Mouse (Mus musculus) forebrain, embryonic 16.5 days (tissue): ENCODE results near the gene Trp53i13. TPM values are rescaled to one million over a fixed set of nuclear protein-coding genes. Genes with fewer than 3 reads are reported as not detected.

Source experiments
- ATAC-seq: fragments of 200-750 bp; cut with Nextera tagmentation; 2 replicates; pipeline ENCODE4 v1.8.0; 2017; ENCODE audit warnings: mild to moderate bottlenecking, moderate library complexity
- H3K27ac ChIP-seq: fragments of 300-500 bp; sonication (generic); 2 replicates; pipeline ENCODE4 v1.5.1; 2014; ENCODE audit warnings: low read length, control low read depth
- H3K27me3 ChIP-seq: fragments of 300-500 bp; sonication (generic); replicated peaks from 2 replicates; pipeline ENCODE4 v1.6.1; 2014; ENCODE audit warnings: low read length; ENCODE audit not compliant: control insufficient read depth, insufficient read depth
- H3K36me3 ChIP-seq: fragments of 300-500 bp; sonication (generic); 2 replicates; pipeline ENCODE4 v1.6.1; 2014; ENCODE audit not compliant: control insufficient read depth, insufficient read depth
- H3K4me1 ChIP-seq: fragments of 300-500 bp; sonication (generic); replicated peaks from 2 replicates; pipeline ENCODE4 v1.6.1; 2014; ENCODE audit warnings: low read length; ENCODE audit not compliant: control insufficient read depth, insufficient read depth
- H3K4me2 ChIP-seq: fragments of 300-500 bp; sonication (generic); 2 replicates; pipeline ENCODE4 v1.6.1; 2014; ENCODE audit warnings: mild to moderate bottlenecking, low read length, control low read depth
- H3K4me3 ChIP-seq: fragments of 300-500 bp; sonication (generic); replicated peaks from 2 replicates; pipeline ENCODE4 v1.5.1; 2014; ENCODE audit warnings: mild to moderate bottlenecking, low read length, control low read depth
- H3K9ac ChIP-seq: fragments of 300-500 bp; sonication (generic); replicated peaks from 2 replicates; pipeline ENCODE4 v1.6.1; 2014; ENCODE audit warnings: low read depth, low read length, control low read depth
- H3K9me3 ChIP-seq: fragments of 300-500 bp; sonication (generic); 2 replicates; pipeline ENCODE4 v1.6.1; 2016; ENCODE audit warnings: low read length; ENCODE audit not compliant: control insufficient read depth
- WGBS: fragments of 180-500 bp; shearing (Covaris S2); extraction: QIAGEN DNeasy Blood & Tissue Kit; methylation state at CpG from one replicate; pipeline ENCODE4 v1.1.7; 2014; 5-methylcytosine and 5-hydroxymethylcytosine counted together
- polyA plus RNA-seq: library from polyadenylated mRNA; unstranded; fragments of >200 nt; fragmentation: Nextera tagmentation; extraction: Ambion mirVana; gene quantifications from 2 replicates; pipeline ENCODE4 v1.2.1, GENCODE M21; 2015

Gene Trp53i13
- polyA plus RNA-seq, 1 experiment from 2014 or later = 14.9 TPM

GRCm38 (mm10) chr11:77493512-77494343 lies 22.1 kb downstream of the Trp53i13 start, which contains the start of gene Git1:
Gene Git1, plus strand, starts transcription at chr11:77493562.
- H3K4me1 ChIP-seq = peaks cover 47% of the 10 kb centered on the region
- H3K27ac ChIP-seq = peak within 1 kb of the TSS; percentile 95
- peak within 1 kb of the TSS; percentile 94 for H3K4me2 ChIP-seq
- WGBS = under 1% methylated on average over 62 of the region's 74 CpGs
- no peaks in the 10 kb centered on the region for H3K9me3 ChIP-seq
- H3K9ac ChIP-seq = peak within 1 kb of the TSS; percentile 88
- no peak for ATAC-seq
- no peaks in the 10 kb centered on the region for H3K27me3 ChIP-seq
- no peaks in the 10 kb centered on the region for H3K36me3 ChIP-seq
- H3K4me3 ChIP-seq = peak within 1 kb of the TSS; percentile 71

- H3K36me3 ChIP-seq = no peaks in the 10 kb centered on the region
- peak overlapping the region; percentile 87 for H3K27ac ChIP-seq
- no peaks in the 10 kb centered on the region for H3K9me3 ChIP-seq
- 0% methylated on average over 27 of the region's 32 CpGs for WGBS
- peak overlapping the region; percentile 88 for H3K9ac ChIP-seq
- H3K4me3 ChIP-seq = peak overlapping the region; percentile 71
- H3K4me1 ChIP-seq = peaks cover 53% of the 10 kb centered on the region
- ATAC-seq = peak; percentile 76
- peak overlapping the region; percentile 94 for H3K4me2 ChIP-seq
- no peaks in the 10 kb centered on the region for H3K27me3 ChIP-seq
These were observed 22.9 kb downstream of the Trp53i13 start for GRCm38 (mm10) chr11:77492911-77493332.

- Histone ChIP-seq H3K4me2 (peak overlapping the region; percentile 94), H3K27me3 (no peaks in the 10 kb centered on the region), H3K36me3 (no peaks in the 10 kb centered on the region), H3K4me3 (peak overlapping the region; percentile 71), H3K4me1 (peaks cover 58% of the 10 kb centered on the region), H3K9ac (peak overlapping the region; percentile 88), H3K9me3 (no peaks in the 10 kb centered on the region), H3K27ac (peak overlapping the region; percentile 95)
- no peak for ATAC-seq
- WGBS = under 1% methylated on average over 13 of the region's 18 CpGs
These were observed 23.4 kb downstream of the Trp53i13 start for GRCm38 (mm10) chr11:77492311-77492871.

- Histone ChIP-seq H3K4me2 (peak overlapping the region; percentile 94), H3K27me3 (no peaks in the 10 kb centered on the region), H3K36me3 (no peaks in the 10 kb centered on the region), H3K4me3 (peak overlapping the region; percentile 71), H3K27ac (peak overlapping the region; percentile 95), H3K9ac (peak overlapping the region; percentile 88), H3K9me3 (no peaks in the 10 kb centered on the region), H3K4me1 (peaks cover 63% of the 10 kb centered on the region)
- peak; percentile 61 for ATAC-seq
- under 1% methylated on average over 23 of the region's 23 CpGs for WGBS
These were observed 24.1 kb downstream of the Trp53i13 start for GRCm38 (mm10) chr11:77491502-77492291.

DNA sequence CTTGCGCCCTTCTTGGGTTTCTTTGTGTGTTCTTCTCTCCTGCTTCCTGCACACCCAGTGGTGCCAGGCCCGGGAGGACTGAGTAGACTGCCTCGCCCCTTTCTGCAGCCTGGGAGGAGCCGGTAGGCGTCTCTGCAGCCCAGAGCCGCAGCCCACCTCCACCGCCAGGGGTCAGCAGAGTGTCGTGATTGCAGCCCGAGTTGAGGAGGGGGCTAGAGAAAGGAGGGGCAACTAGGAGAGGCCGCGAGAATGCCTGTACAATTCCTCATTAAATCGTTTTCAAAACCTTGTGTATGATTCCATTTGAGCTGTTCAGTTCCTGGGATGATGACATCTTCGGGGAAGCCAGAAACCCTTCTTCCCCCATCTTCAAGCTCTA lies 24.7 kb downstream of the Trp53i13 start:
- Histone ChIP-seq H3K27me3 (no peaks in the 10 kb centered on the region), H3K4me1 (peaks cover 69% of the 10 kb centered on the region), H3K9ac (peak overlapping the region; percentile 88), H3K36me3 (no peaks in the 10 kb centered on the region), H3K4me3 (peak overlapping the region; percentile 71), H3K27ac (peak overlapping the region; percentile 95), H3K4me2 (peak overlapping the region; percentile 94), H3K9me3 (no peaks in the 10 kb centered on the region)
- WGBS = 0% methylated on average over 13 of the region's 13 CpGs
- ATAC-seq = peak; percentile 77

- H3K4me3 ChIP-seq = peak overlapping the region; percentile 71
- no peaks in the 10 kb centered on the region for H3K27me3 ChIP-seq
- H3K36me3 ChIP-seq = no peaks in the 10 kb centered on the region
- H3K4me2 ChIP-seq = peak overlapping the region; percentile 94
- WGBS = 64% methylated on average over 6 of the region's 6 CpGs
- peak overlapping the region; percentile 95 for H3K27ac ChIP-seq
- peaks cover 73% of the 10 kb centered on the region for H3K4me1 ChIP-seq
- H3K9me3 ChIP-seq = no peaks in the 10 kb centered on the region
- H3K9ac ChIP-seq = peak overlapping the region; percentile 97
- no peak for ATAC-seq
These were observed 25.3 kb downstream of the Trp53i13 start for GRCm38 (mm10) chr11:77490451-77490850.

DNA sequence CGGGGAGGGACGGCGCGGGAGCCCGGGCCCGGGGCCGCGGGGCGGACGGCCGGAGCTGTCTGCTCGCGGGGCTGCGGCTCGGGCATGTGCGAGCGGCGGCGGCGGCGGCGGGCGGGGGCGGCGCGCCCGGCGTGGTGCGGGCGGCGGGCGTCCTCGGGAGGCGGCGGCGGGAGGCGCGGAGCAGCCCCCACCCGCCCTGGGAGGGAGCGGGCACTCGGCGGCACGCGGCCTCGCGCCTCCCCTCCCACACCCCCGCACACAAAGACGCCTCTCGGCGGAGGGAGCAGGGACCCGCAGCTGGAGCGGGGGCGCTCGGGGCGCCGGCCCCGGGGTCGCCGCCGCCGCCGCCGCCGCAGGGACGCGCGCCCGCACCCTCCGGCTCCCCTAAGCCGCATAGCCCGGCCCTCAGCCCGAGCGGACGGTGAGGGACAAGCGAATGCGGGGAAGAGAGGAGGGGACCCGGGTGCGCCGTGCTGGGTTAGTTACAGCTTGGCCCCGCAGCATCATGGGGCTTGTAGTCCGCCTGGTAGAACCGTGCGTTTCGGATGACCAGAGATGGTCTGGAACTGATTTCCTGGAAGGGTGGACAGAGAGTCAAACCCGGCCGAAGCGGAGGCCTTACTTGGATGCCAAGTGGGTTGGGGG lies 26.1 kb downstream of the Trp53i13 start, which contains the start of gene Ankrd13b:
Gene Ankrd13b (minus strand): TSS at position 88 of the 645 bp plus-strand sequence.
- Histone ChIP-seq H3K4me1 (peaks cover 73% of the 10 kb centered on the region), H3K27ac (peak within 1 kb of the TSS; percentile 95), H3K27me3 (no peaks in the 10 kb centered on the region), H3K9ac (peak within 1 kb of the TSS; percentile 97), H3K36me3 (no peaks in the 10 kb centered on the region), H3K4me2 (peak within 1 kb of the TSS; percentile 94), H3K9me3 (no peaks in the 10 kb centered on the region), H3K4me3 (peak within 1 kb of the TSS; percentile 71)
- 0% methylated on average over 54 of the region's 87 CpGs for WGBS
- ATAC-seq = peak; percentile 62

GRCm38 (mm10) chr11:77488771-77489581 lies 26.8 kb downstream of the Trp53i13 start:
- H3K4me1 ChIP-seq = peaks cover 70% of the 10 kb centered on the region
- no peak for ATAC-seq

More at GRCm38 (mm10) chr11:77488771-77489581, 26.8 kb downstream of the Trp53i13 start:
- H3K27me3 ChIP-seq = no peaks in the 10 kb centered on the region
- H3K4me2 ChIP-seq = peak overlapping the region; percentile 94
- no peaks in the 10 kb centered on the region for H3K36me3 ChIP-seq
- peak overlapping the region; percentile 97 for H3K9ac ChIP-seq
- H3K9me3 ChIP-seq = no peaks in the 10 kb centered on the region
- WGBS = 2% methylated on average over 48 of the region's 55 CpGs
- peak overlapping the region; percentile 92 for H3K27ac ChIP-seq
- H3K4me3 ChIP-seq = peak overlapping the region; percentile 71
